9 mouse cellular contexts compared by ENCODE assay signal in genomic region chr1:91872388-91873059, GRCm38 (mm10).
DNase-seq lines count a peak whose midpoint lies in the region; ATAC-seq and TF ChIP-seq lines count a peak whose summit lies in the region.
"Had no signal": no experiment of that assay in that cellular context is flagged by ENCODE, and none has a peak within 500 bp of the region (broad histone marks: within the 10 kb centered on the region; RNA-seq: fewer than 3 reads in every experiment).

No protein-coding gene starts in this region.

- no peaks in the 10 kb centered on the region for H3K27me3 ChIP-seq in hindbrain, postnatal 0 days (ENCODE audit: insufficient read depth, low read length)
- no peaks in the 10 kb centered on the region for H3K27me3 ChIP-seq in hindbrain, embryonic 10.5 days (ENCODE audit: insufficient read depth, poor library complexity, severe bottlenecking)
- H3K27me3 ChIP-seq in lung, embryonic 14.5 days (ENCODE audit: insufficient read depth, low read length) = no peaks in the 10 kb centered on the region

- no peak for DNase-seq in hindbrain, postnatal 0 days (ENCODE audit: low spot score)
- no peak for DNase-seq in hindbrain, embryonic 10.5 days (ENCODE audit: low spot score)
- peak; percentile 43 for DNase-seq in brain, adult 2 months (ENCODE audit: low read depth, low spot score)
- DNase-seq in lung, embryonic 14.5 days = peak; percentile 45
- DNase-seq in yolk sac, embryonic 10.5 days (ENCODE audit: low spot score) = no peak
- no peak for DNase-seq in layer of hippocampus, adult 11-12 months (ENCODE audit: low spot score)

- no peak overlapping the region for H3K27ac ChIP-seq in hindbrain, postnatal 0 days
- H3K27ac ChIP-seq in hindbrain, embryonic 10.5 days = no peak overlapping the region
- H3K27ac ChIP-seq in embryonic fibroblast, embryonic 13.5 days (ENCODE audit: insufficient read depth, low read length) = 0 out of 2 replicates have a peak overlapping the region, but pooled peaks have one; percentile 18
- peak overlapping the region; percentile 60; the same call in 1 of the 2 replicates for H3K27ac ChIP-seq in lung, embryonic 14.5 days (ENCODE audit: low read depth)

- no peak for TF ChIP-seq POLR2A in embryonic fibroblast, embryonic 13.5 days (IDR thresholded peaks at IDR 0.05; ENCODE audit: low read depth, low read length)

- H3K36me3 ChIP-seq in hindbrain, postnatal 0 days (ENCODE audit: insufficient read depth, low read length) = no peaks in the 10 kb centered on the region
- H3K36me3 ChIP-seq in hindbrain, embryonic 10.5 days = no peaks in the 10 kb centered on the region
- no peaks in the 10 kb centered on the region for H3K36me3 ChIP-seq in lung, embryonic 14.5 days (ENCODE audit: insufficient read depth)

- TF ChIP-seq CTCF in hindbrain, postnatal 0 days (IDR thresholded peaks at IDR 0.05; ENCODE audit: low read depth) = no peak
- no peak for TF ChIP-seq CTCF in embryonic fibroblast, embryonic 13.5 days (IDR thresholded peaks at IDR 0.05; ENCODE audit: borderline replicate concordance, insufficient read depth, low read length)
- TF ChIP-seq CTCF in lung, embryonic 14.5 days (IDR thresholded peaks at IDR 0.05; ENCODE audit: low read depth) = no peak

- H3K9ac ChIP-seq in hindbrain, postnatal 0 days (replicated peaks; ENCODE audit: low read length) = no peak overlapping the region
- no peak overlapping the region for H3K9ac ChIP-seq in lung, embryonic 14.5 days

- H3K4me2 ChIP-seq in hindbrain, postnatal 0 days (ENCODE audit: low read depth, low read length) = no peak overlapping the region
- H3K4me2 ChIP-seq in lung, embryonic 14.5 days = no peak overlapping the region

- H3K9me3 ChIP-seq in hindbrain, postnatal 0 days (ENCODE audit: low read length) = no peaks in the 10 kb centered on the region
- H3K9me3 ChIP-seq in hindbrain, embryonic 10.5 days = no peaks in the 10 kb centered on the region
- H3K9me3 ChIP-seq in lung, embryonic 14.5 days (ENCODE audit: low read depth, low read length) = no peaks in the 10 kb centered on the region

- no peak overlapping the region for H3K4me3 ChIP-seq in hindbrain, postnatal 0 days (ENCODE audit: low read length)
- H3K4me3 ChIP-seq in hindbrain, embryonic 10.5 days = no peak overlapping the region
- no peak overlapping the region for H3K4me3 ChIP-seq in embryonic fibroblast, embryonic 13.5 days (ENCODE audit: insufficient read depth, low read length)
- H3K4me3 ChIP-seq in lung, embryonic 14.5 days (ENCODE audit: low read depth, low read length) = no peak overlapping the region
- H3K4me3 ChIP-seq: erythroblast, embryonic 14.5 days had no signal

- 48% methylated on average over 8 of the region's 8 CpGs for WGBS in hindbrain, postnatal 0 days
- WGBS in hindbrain, embryonic 10.5 days = 56% methylated on average over 8 of the region's 8 CpGs
- 16% methylated on average over 8 of the region's 8 CpGs for WGBS in lung, embryonic 14.5 days

- H3K4me1 ChIP-seq in hindbrain, postnatal 0 days (ENCODE audit: insufficient read depth, low read length) = peaks cover 3% of the 10 kb centered on the region; the same call in 1 of the 2 replicates
- H3K4me1 ChIP-seq in hindbrain, embryonic 10.5 days (replicated peaks) = peaks cover 45% of the 10 kb centered on the region
- peaks cover 11% of the 10 kb centered on the region for H3K4me1 ChIP-seq in embryonic fibroblast, embryonic 13.5 days (ENCODE audit: control insufficient read depth, insufficient read depth, low read length)
- H3K4me1 ChIP-seq in lung, embryonic 14.5 days (ENCODE audit: insufficient read depth) = peaks cover 13% of the 10 kb centered on the region

- ATAC-seq in hindbrain, postnatal 0 days = peak; percentile 69; the same call in 1 of the 2 replicates
- ATAC-seq in lung, embryonic 14.5 days (ENCODE audit: insufficient read depth) = peak; percentile 72; the same call in 1 of the 2 replicates
- no peak for ATAC-seq in granulocyte monocyte progenitor cell, adult 5-6 weeks (replicated peaks; ENCODE audit: poor library complexity, severe bottlenecking)

Comparison
In these comparisons a context has a peak if more than half of its experiments do, and no peak if none do; other contexts are left out.
1. DNase-seq: peak in brain, adult 2 months (single experiment) and lung, embryonic 14.5 days (single experiment); none in hindbrain, postnatal 0 days (single experiment), hindbrain, embryonic 10.5 days (single experiment), yolk sac, embryonic 10.5 days (single experiment) and layer of hippocampus, adult 11-12 months (single experiment).
2. H3K27ac ChIP-seq: peak in embryonic fibroblast, embryonic 13.5 days (single experiment) and lung, embryonic 14.5 days (single experiment); none in hindbrain, postnatal 0 days (single experiment) and hindbrain, embryonic 10.5 days (single experiment).